Mouse (Mus musculus): Measurements from ENCODE around the gene Smr3a. TPM values are rescaled to one million over a fixed set of nuclear protein-coding genes. Genes with fewer than 3 reads are reported as not detected.
A peak's percentile ranks its signal among the peaks of the same experiment; 100 is the strongest.

The Smr3a gene
- not detected in 2 replicates for polyA plus RNA-seq (2014; fragmentation: Nextera tagmentation; extraction: Ambion mirVana)

DNA sequence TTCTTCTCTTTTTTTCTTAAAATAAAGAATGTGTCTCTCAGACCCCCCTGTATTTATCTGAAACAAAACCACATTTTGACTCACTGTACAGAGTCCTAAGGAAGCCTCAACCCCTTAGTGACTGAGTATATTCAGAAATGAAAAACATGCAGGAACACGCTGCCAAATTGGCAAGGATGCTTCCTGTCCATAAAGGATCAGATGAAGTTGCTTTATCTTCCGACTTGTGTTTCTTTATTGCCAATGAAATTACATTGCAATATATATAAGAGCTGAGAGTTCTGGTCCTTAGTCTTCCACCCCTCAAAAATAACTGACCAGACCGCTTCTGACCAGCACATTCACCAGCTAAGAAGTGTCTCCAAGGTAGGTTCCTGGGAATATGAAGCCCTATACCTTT, at the start of gene Smr3a:
Gene Smr3a (plus strand): TSS at position 301 of the 400 bp plus-strand sequence.
- Histone ChIP-seq H3K4me1 (replicated peaks; ENCODE audit: control insufficient read depth, insufficient read depth, low read length) (no peaks in the 10 kb centered on the region), H3K9me3 (ENCODE audit: control insufficient read depth, low read length) (no peaks in the 10 kb centered on the region), H3K27me3 (ENCODE audit: control insufficient read depth, insufficient read depth, low read length) (no peaks in the 10 kb centered on the region), H3K9ac (ENCODE audit: low read length) (no peak within 1 kb of the TSS), H3K36me3 (ENCODE audit: control insufficient read depth, insufficient read depth, low read length) (no peaks in the 10 kb centered on the region), H3K4me2 (ENCODE audit: low read depth, low read length, severe bottlenecking) (no peak within 1 kb of the TSS), H3K27ac (ENCODE audit: low read depth, low read length) (no peak within 1 kb of the TSS), H3K4me3 (ENCODE audit: low read depth, low read length) (no peak within 1 kb of the TSS)
- no peak for ATAC-seq (replicated peaks; ENCODE audit: low FRiP score)
- WGBS = 90% methylated on average over 3 of the region's 3 CpGs
- DNase-seq (ENCODE audit: low spot score) = no peak

DNA sequence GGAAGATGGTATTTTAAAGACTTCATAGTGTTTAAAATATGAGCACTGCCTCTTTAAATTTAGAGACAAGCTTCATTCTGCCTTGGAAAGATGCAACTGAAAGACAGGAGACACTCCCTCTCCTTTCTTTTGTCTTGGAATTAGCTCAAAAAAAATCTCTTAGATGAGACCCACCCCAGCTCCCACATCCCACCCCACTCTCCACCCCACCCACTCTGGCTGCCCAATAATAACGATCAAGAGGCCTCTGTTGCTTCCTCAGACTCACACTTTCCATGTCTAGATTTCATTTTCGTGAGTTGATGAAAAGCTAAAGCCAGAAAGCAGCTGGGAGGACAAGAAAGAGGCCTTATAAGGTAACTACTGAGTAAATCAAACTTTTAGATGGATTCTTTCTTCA, 33.1 kb upstream of the Smr3a start, which contains the start of the genes 2310003L06Rik and Gm28434:
Gene 2310003L06Rik (plus strand): TSS at position 259 of the 400 bp plus-strand sequence.
Gene Gm28434 (plus strand): TSS at position 317 of the 400 bp plus-strand sequence.
- Histone ChIP-seq H3K27me3 (ENCODE audit: control insufficient read depth, insufficient read depth, low read length) (no peaks in the 10 kb centered on the region), H3K4me3 (ENCODE audit: low read depth, low read length) (no peak within 1 kb of the TSS), H3K36me3 (ENCODE audit: control insufficient read depth, insufficient read depth, low read length) (no peaks in the 10 kb centered on the region), H3K9me3 (ENCODE audit: control insufficient read depth, low read length) (no peaks in the 10 kb centered on the region), H3K4me2 (ENCODE audit: low read depth, low read length, severe bottlenecking) (no peak within 1 kb of the TSS), H3K4me1 (replicated peaks; ENCODE audit: control insufficient read depth, insufficient read depth, low read length) (no peaks in the 10 kb centered on the region), H3K9ac (ENCODE audit: low read length) (no peak within 1 kb of the TSS), H3K27ac (ENCODE audit: low read depth, low read length) (no peak within 1 kb of the TSS)
- no peak for DNase-seq (ENCODE audit: low spot score)
- WGBS = 77% methylated on average over 2 of the region's 2 CpGs
- ATAC-seq (replicated peaks; ENCODE audit: low FRiP score) = no peak

DNA sequence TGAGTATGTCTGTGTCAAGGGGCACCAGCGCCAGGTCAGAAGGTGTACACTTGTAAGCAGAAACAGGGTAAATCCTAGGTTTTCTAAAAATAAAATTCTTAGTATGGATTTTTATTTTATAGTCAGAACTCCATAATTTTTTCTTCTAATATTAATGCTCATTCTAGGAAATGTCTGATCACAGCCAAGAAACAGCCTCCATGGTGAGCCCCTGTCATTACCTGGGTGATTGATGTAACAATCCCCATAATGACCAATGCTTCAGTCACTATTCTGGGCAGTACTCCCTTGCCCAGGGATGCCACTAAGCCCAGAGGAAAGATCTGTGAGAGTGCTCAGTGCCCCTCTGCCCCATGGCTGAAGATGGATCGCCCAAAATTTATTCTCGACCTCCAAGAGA, 23.2 kb upstream of the Smr3a start, which contains the start of gene Cabs1:
Gene Cabs1 (plus strand): TSS at position 301 of the 400 bp plus-strand sequence.
- WGBS = 88% methylated on average over 3 of the region's 3 CpGs
- Histone ChIP-seq H3K27ac (ENCODE audit: low read depth, low read length) (no peak within 1 kb of the TSS), H3K4me2 (ENCODE audit: low read depth, low read length, severe bottlenecking) (no peak within 1 kb of the TSS), H3K27me3 (ENCODE audit: control insufficient read depth, insufficient read depth, low read length) (no peaks in the 10 kb centered on the region), H3K9me3 (ENCODE audit: control insufficient read depth, low read length) (no peaks in the 10 kb centered on the region), H3K36me3 (ENCODE audit: control insufficient read depth, insufficient read depth, low read length) (no peaks in the 10 kb centered on the region), H3K9ac (ENCODE audit: low read length) (no peak within 1 kb of the TSS), H3K4me1 (replicated peaks; ENCODE audit: control insufficient read depth, insufficient read depth, low read length) (no peaks in the 10 kb centered on the region), H3K4me3 (ENCODE audit: low read depth, low read length) (no peak within 1 kb of the TSS)
- ATAC-seq (replicated peaks; ENCODE audit: low FRiP score) = no peak
- DNase-seq (ENCODE audit: low spot score) = no peak

DNA sequence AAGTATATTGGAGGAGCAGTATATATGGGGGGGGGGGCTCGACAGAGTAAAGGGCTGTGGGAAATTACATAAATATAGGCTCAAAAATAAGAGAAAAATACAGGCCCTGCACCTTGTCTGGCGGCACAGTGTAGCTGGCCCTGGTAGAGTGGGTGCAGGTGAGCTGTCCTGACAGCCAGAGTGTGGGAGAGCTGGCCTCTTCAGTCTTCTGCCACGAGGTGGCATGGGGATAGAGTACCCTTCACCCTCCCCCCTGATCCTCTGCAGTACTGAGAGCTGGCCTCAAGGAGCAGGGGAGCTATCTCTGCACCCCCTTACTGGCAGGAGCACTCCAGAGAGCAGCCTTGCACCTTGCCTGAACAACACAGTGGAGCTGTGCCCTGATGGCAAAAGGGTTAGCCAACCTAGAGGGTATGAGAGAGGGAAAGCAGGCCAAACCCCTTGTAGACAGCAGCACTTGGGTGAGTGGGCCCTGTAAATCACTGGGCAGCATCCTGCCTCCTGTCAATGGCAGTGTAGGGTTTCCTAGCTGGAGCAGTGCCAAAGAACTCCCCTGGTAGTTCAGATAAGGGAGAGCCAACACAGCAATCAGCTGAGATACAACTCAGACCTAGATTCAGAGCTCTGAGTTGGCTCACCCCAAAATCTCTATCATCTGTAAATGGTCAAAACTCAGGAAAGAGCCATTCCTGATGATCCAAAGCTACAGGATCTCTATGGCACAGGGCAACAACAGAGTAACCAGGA, 19.7 kb upstream of the Smr3a start:
- Histone ChIP-seq H3K27ac (ENCODE audit: low read depth, low read length) (no peak overlapping the region), H3K4me2 (ENCODE audit: low read depth, low read length, severe bottlenecking) (no peak overlapping the region), H3K4me3 (ENCODE audit: low read depth, low read length) (no peak overlapping the region), H3K4me1 (replicated peaks; ENCODE audit: control insufficient read depth, insufficient read depth, low read length) (no peaks in the 10 kb centered on the region), H3K36me3 (ENCODE audit: control insufficient read depth, insufficient read depth, low read length) (no peaks in the 10 kb centered on the region), H3K27me3 (ENCODE audit: control insufficient read depth, insufficient read depth, low read length) (no peaks in the 10 kb centered on the region), H3K9me3 (ENCODE audit: control insufficient read depth, low read length) (no peaks in the 10 kb centered on the region), H3K9ac (ENCODE audit: low read length) (no peak overlapping the region)
- ATAC-seq (replicated peaks; ENCODE audit: low FRiP score) (peak; percentile 54; the same call in 1 of the 2 replicates), DNase-seq (ENCODE audit: low spot score) (no peak)
- WGBS = 53% methylated on average over 3 of the region's 3 CpGs

DNA sequence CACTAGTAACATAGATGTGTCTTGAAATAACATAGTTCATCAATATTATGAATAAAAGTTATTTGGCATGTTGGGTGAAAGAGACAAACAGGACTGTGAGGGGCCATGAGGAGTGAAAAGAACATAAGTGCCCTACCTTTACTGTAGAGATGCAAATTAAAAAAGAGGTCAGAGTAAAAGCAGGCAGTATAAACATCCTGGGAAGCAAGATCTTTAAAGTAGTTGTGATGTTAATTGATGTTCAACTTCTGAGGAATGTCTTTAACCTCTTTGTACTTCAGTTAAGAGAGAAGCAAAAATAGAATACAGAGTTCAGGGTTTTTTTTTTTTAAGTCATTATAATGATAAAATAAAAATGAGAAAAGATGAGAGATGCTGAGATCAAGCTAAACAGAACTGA, 2.9 kb downstream of the Smr3a start:
- H3K27me3 ChIP-seq (ENCODE audit: control insufficient read depth, insufficient read depth, low read length) = no peaks in the 10 kb centered on the region
- H3K9me3 ChIP-seq (ENCODE audit: control insufficient read depth, low read length) = no peaks in the 10 kb centered on the region
- H3K4me1 ChIP-seq (replicated peaks; ENCODE audit: control insufficient read depth, insufficient read depth, low read length) = no peaks in the 10 kb centered on the region
- DNase-seq (ENCODE audit: low spot score) (no peak), ATAC-seq (replicated peaks; ENCODE audit: low FRiP score) (no peak)
- no peak overlapping the region for H3K27ac ChIP-seq (ENCODE audit: low read depth, low read length)
- no peaks in the 10 kb centered on the region for H3K36me3 ChIP-seq (ENCODE audit: control insufficient read depth, insufficient read depth, low read length)
- no peak overlapping the region for H3K4me2 ChIP-seq (ENCODE audit: low read depth, low read length, severe bottlenecking)
- no peak overlapping the region for H3K4me3 ChIP-seq (ENCODE audit: low read depth, low read length)
- H3K9ac ChIP-seq (ENCODE audit: low read length) = no peak overlapping the region

Other genes starting within 250 kb of the Smr3a start
- gene Csn1s2a, start 228.0 kb upstream of the Smr3a start, polyA plus RNA-seq (2014; fragmentation: Nextera tagmentation; extraction: Ambion mirVana) = not detected in 2 replicates
- gene Csn1s2b, start 194.5 kb upstream of the Smr3a start, polyA plus RNA-seq (2014; fragmentation: Nextera tagmentation; extraction: Ambion mirVana) = not detected in 2 replicates
- not detected in 2 replicates for gene Prr27, start 176.9 kb upstream of the Smr3a start, polyA plus RNA-seq (2014; fragmentation: Nextera tagmentation; extraction: Ambion mirVana)
- gene Odam, start 117.5 kb upstream of the Smr3a start, polyA plus RNA-seq (2014; fragmentation: Nextera tagmentation; extraction: Ambion mirVana) = not detected in 2 replicates
- not detected in 2 replicates for gene Csn3, start 77.0 kb upstream of the Smr3a start, polyA plus RNA-seq (2014; fragmentation: Nextera tagmentation; extraction: Ambion mirVana)
- gene 2310003L06Rik, start 33.1 kb upstream of the Smr3a start, polyA plus RNA-seq (2014; fragmentation: Nextera tagmentation; extraction: Ambion mirVana) = not detected in 2 replicates
- not detected in 2 replicates for gene Gm28434, start 33.0 kb upstream of the Smr3a start, polyA plus RNA-seq (2014; fragmentation: Nextera tagmentation; extraction: Ambion mirVana)
- gene Cabs1, start 23.1 kb upstream of the Smr3a start, polyA plus RNA-seq (2014; fragmentation: Nextera tagmentation; extraction: Ambion mirVana) = not detected in 2 replicates
- not detected in 2 replicates for gene Smr2, start 84.0 kb downstream of the Smr3a start, polyA plus RNA-seq (2014; fragmentation: Nextera tagmentation; extraction: Ambion mirVana)
- gene Gm11116, start 109.0 kb downstream of the Smr3a start, polyA plus RNA-seq (2014; fragmentation: Nextera tagmentation; extraction: Ambion mirVana) = not detected in 2 replicates
- not detected in 2 replicates for gene Gm11115, start 151.6 kb downstream of the Smr3a start, polyA plus RNA-seq (2014; fragmentation: Nextera tagmentation; extraction: Ambion mirVana)

Data from forebrain, embryonic 11.5 days (tissue).